Comparison of ENCODE assay signal across 12 mouse cellular contexts in the genomic region with DNA sequence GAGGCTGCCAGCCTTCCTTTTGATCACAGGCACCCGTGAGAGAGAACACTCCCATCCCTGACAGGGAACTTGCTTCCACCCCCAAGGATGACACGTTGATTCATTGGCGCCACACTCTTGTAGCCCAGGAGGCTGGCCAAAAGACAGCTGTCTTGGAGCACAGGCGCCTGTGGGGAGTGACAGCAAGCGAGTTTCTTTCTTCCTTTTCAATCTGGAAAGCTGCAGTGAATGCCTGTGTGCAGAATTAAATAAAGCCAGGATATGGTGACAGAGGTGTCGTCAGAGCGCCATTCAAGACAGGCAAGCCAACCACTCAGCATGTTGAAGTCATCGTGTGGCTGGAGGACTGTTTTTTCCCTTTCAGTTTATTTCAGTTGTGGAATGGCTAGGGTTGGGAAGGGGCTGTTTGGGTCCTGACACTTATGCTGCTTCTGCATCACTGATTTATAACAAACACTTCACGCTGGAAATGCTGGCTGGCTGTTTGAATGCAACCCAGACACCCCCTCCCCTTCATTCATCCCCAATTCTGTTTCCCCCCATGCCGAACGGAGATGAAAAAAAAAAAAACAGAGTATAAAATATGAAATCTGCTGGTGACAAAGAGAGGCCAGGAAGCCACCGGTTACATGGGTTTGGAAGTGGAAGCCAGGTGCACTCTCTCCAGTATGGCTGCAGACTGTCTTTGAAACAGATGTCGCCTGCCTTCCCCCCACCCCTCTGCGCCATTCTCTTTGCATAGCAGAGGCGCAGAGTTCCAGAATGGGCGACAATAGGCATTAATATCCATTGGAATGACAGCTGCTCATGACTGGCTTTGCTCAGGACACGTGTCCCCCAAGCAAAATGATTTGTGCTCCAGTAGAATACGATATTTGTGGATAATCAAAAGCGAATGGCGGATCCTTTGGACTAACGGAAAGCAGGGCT. TPM values are rescaled to one million over a fixed set of nuclear protein-coding genes. Genes with fewer than 3 reads are reported as not detected.
A peak's percentile ranks its signal among the peaks of the same experiment; 100 is the strongest.
DNase-seq lines count a peak whose midpoint lies in the region; ATAC-seq and TF ChIP-seq lines count a peak whose summit lies in the region.
"Had no signal": no experiment of that assay in that cellular context is flagged by ENCODE, and none has a peak within 500 bp of the region (broad histone marks: within the 10 kb centered on the region; RNA-seq: fewer than 3 reads in every experiment).

No protein-coding gene starts in this region.

- no peak for TF ChIP-seq CTCF in kidney, postnatal 0 days (IDR thresholded peaks at IDR 0.05; ENCODE audit: low read depth)

- no peak overlapping the region for H3K4me3 ChIP-seq in kidney, postnatal 0 days (replicated peaks; ENCODE audit: low read depth, low read length)
- no peak overlapping the region for H3K4me3 ChIP-seq in hindbrain, embryonic 11.5 days (ENCODE audit: low read depth, low read length)
- H3K4me3 ChIP-seq in midbrain, embryonic 16.5 days (ENCODE audit: low read depth, low read length) = no peak overlapping the region
- H3K4me3 ChIP-seq: erythroblast, embryonic 14.5 days; limb, embryonic 15.5 days had no signal

- H3K9ac ChIP-seq in kidney, postnatal 0 days (ENCODE audit: low read depth, low read length) = no peak overlapping the region
- H3K9ac ChIP-seq in hindbrain, embryonic 11.5 days (ENCODE audit: low read depth, low read length) = no peak overlapping the region
- peak overlapping the region; percentile 42; the same call in 1 of the 2 replicates for H3K9ac ChIP-seq in midbrain, embryonic 16.5 days (ENCODE audit: low read depth, low read length)
- H3K9ac ChIP-seq: limb, embryonic 15.5 days had no signal

- DNase-seq in kidney, postnatal 0 days (ENCODE audit: low spot score) = no peak
- no peak for DNase-seq in kidney, postnatal 36 days
- DNase-seq in embryo, embryonic 9.5 days (ENCODE audit: extremely low spot score) = peak; percentile 15
- peak; percentile 45 for DNase-seq in hindbrain, embryonic 11.5 days (ENCODE audit: low spot score)
- DNase-seq in left cerebral cortex, adult 18-20 months (ENCODE audit: low spot score in 2 of 2) = no peak
- no peak for DNase-seq in spleen, postnatal 36 days (ENCODE audit: low spot score in 2 of 2)
- no peak for DNase-seq in gastrocnemius, postnatal 10 days
- DNase-seq: thymus, postnatal 36 days had no signal

- H3K4me1 ChIP-seq in kidney, postnatal 0 days (replicated peaks; ENCODE audit: insufficient read depth, low read length) = no peaks in the 10 kb centered on the region
- 0 out of 2 replicates have a peak, but pooled peaks cover 2% of the 10 kb centered on the region for H3K4me1 ChIP-seq in hindbrain, embryonic 11.5 days (replicated peaks; ENCODE audit: control insufficient read depth, insufficient read depth, low read length)
- peaks cover 9% of the 10 kb centered on the region for H3K4me1 ChIP-seq in midbrain, embryonic 16.5 days (ENCODE audit: control insufficient read depth, insufficient read depth, low read length)
- H3K4me1 ChIP-seq: limb, embryonic 15.5 days had no signal

- H3K9me3 ChIP-seq in kidney, postnatal 0 days (replicated peaks; ENCODE audit: low read length) = no peaks in the 10 kb centered on the region
- peaks cover under 1% of the 10 kb centered on the region; the same call in 1 of the 2 replicates for H3K9me3 ChIP-seq in hindbrain, embryonic 11.5 days (ENCODE audit: control insufficient read depth, low read length)
- peaks cover 2% of the 10 kb centered on the region; the same call in 1 of the 2 replicates for H3K9me3 ChIP-seq in midbrain, embryonic 16.5 days (replicated peaks; ENCODE audit: control insufficient read depth, low read length, poor library complexity, severe bottlenecking)
- H3K9me3 ChIP-seq: limb, embryonic 15.5 days had no signal

- no peak overlapping the region for H3K27ac ChIP-seq in kidney, postnatal 0 days
- peak overlapping the region; percentile 63 for H3K27ac ChIP-seq in hindbrain, embryonic 11.5 days (ENCODE audit: low read depth, low read length)
- H3K27ac ChIP-seq in midbrain, embryonic 16.5 days (ENCODE audit: low read length) = peak overlapping the region; percentile 54
- H3K27ac ChIP-seq: limb, embryonic 15.5 days had no signal

- no peak for ATAC-seq in kidney, postnatal 0 days (replicated peaks; ENCODE audit: low FRiP score, low read depth)
- ATAC-seq in hindbrain, embryonic 11.5 days (ENCODE audit: low FRiP score) = peak; percentile 78
- peak; percentile 58 for ATAC-seq in midbrain, embryonic 16.5 days

- no peaks in the 10 kb centered on the region for H3K27me3 ChIP-seq in kidney, postnatal 0 days (ENCODE audit: insufficient read depth, low read length)
- H3K27me3 ChIP-seq in hindbrain, embryonic 11.5 days (ENCODE audit: control insufficient read depth, insufficient read depth, low read length) = no peaks in the 10 kb centered on the region
- H3K27me3 ChIP-seq in midbrain, embryonic 16.5 days (ENCODE audit: control insufficient read depth, insufficient read depth, low read depth, low read length) = no peaks in the 10 kb centered on the region
- H3K27me3 ChIP-seq: limb, embryonic 15.5 days had no signal

- H3K36me3 ChIP-seq in kidney, postnatal 0 days (ENCODE audit: insufficient read depth, low read length) = no peaks in the 10 kb centered on the region
- H3K36me3 ChIP-seq in hindbrain, embryonic 11.5 days (ENCODE audit: control insufficient read depth, insufficient read depth, low read length) = no peaks in the 10 kb centered on the region
- no peaks in the 10 kb centered on the region for H3K36me3 ChIP-seq in midbrain, embryonic 16.5 days (ENCODE audit: control insufficient read depth, insufficient read depth, low read length)
- H3K36me3 ChIP-seq: limb, embryonic 15.5 days had no signal

- H3K4me2 ChIP-seq in kidney, postnatal 0 days (ENCODE audit: low read length) = 0 out of 2 replicates have a peak overlapping the region, but pooled peaks have one; percentile 18
- H3K4me2 ChIP-seq in hindbrain, embryonic 11.5 days (replicated peaks; ENCODE audit: low read depth, low read length) = peak overlapping the region; percentile 18
- peak overlapping the region; percentile 29 for H3K4me2 ChIP-seq in midbrain, embryonic 16.5 days (ENCODE audit: low read length)
- H3K4me2 ChIP-seq: limb, embryonic 15.5 days had no signal

- WGBS in kidney, postnatal 0 days = 52% methylated on average over 21 of the region's 21 CpGs
- 43% methylated on average over 21 of the region's 21 CpGs for WGBS in hindbrain, embryonic 11.5 days
- 28% methylated on average over 21 of the region's 21 CpGs for WGBS in midbrain, embryonic 16.5 days

RNA-seq across cellular contexts. Expression of a gene that starts 20.4 kb away (rescaled TPM):
- polyA plus RNA-seq in kidney, postnatal 0 days (2015; fragmentation: Nextera tagmentation; extraction: Ambion mirVana) = 5.4 and 5.6 TPM in 2 replicates
- 22.5 and 29.3 TPM in 2 replicates for polyA plus RNA-seq in hindbrain, embryonic 11.5 days (2014; fragmentation: Nextera tagmentation; extraction: Ambion mirVana)
- polyA plus RNA-seq in midbrain, embryonic 16.5 days (2015; fragmentation: Nextera tagmentation; extraction: Ambion mirVana) = 23.4 and 33.3 TPM in 2 replicates
- total RNA-seq in left cerebral cortex, adult 18-20 months (2021) = 10 to 100 TPM; 29.4 to 31.2 TPM
- total RNA-seq in gastrocnemius, postnatal 10 days (2021) = 10 to 100 TPM; 16.1 to 30.9 TPM
- total RNA-seq: MEL had no signal

Comparison
In these comparisons a context has a peak if more than half of its experiments do, and no peak if none do; other contexts are left out.
1. DNase-seq: peak in embryo, embryonic 9.5 days (single experiment) and hindbrain, embryonic 11.5 days (single experiment); none in kidney, postnatal 0 days (single experiment), kidney, postnatal 36 days (0 of 2), left cerebral cortex, adult 18-20 months (0 of 2), spleen, postnatal 36 days (0 of 2) and gastrocnemius, postnatal 10 days (single experiment).
2. Peak in every context shown above with its lines, with median percentiles within 50 percentile points of each other: H3K4me2 ChIP-seq.